Comparison of ENCODE assay signal across 8 mouse cellular contexts in genomic region chrX:52717495-52717894, GRCm38 (mm10).
DNase-seq lines count a peak whose midpoint lies in the region; ATAC-seq lines count a peak whose summit lies in the region.

No protein-coding gene starts in this region.

- peak; percentile 58; the same call in 1 of the 2 replicates for ATAC-seq in common myeloid progenitor, adult 5-6 weeks (replicated peaks; ENCODE audit: low read depth, poor library complexity, severe bottlenecking)

- DNase-seq in cerebellum, postnatal 10 days, result peak; percentile 27 to 33
- DNase-seq in cerebellum, adult 11-12 months, result no peak
- DNase-seq in layer of hippocampus, adult 9-10 months (ENCODE audit: low spot score), result peak; percentile 3
- DNase-seq in layer of hippocampus, postnatal 25 days (ENCODE audit: extremely low spot score in 1 of 2, low spot score in 1 of 2), result no peak
- DNase-seq in 3T3-L1 (ENCODE audit: low read depth, low spot score), result peak; percentile 28
- no peak for DNase-seq in ovary, postnatal 14 days (ENCODE audit: low spot score)
- DNase-seq in frontal cortex, postnatal 25 days (ENCODE audit: low spot score in 2 of 2), result no peak

Comparison
In these comparisons a context has a peak if more than half of its experiments do, and no peak if none do; other contexts are left out.
1. DNase-seq: peak in cerebellum, postnatal 10 days (2 of 2), layer of hippocampus, adult 9-10 months (single experiment) and 3T3-L1 (single experiment); none in cerebellum, adult 11-12 months (single experiment), layer of hippocampus, postnatal 25 days (0 of 2), ovary, postnatal 14 days (single experiment) and frontal cortex, postnatal 25 days (0 of 2).